Mouse (Mus musculus) CH12.LX (cell line): ENCODE results near the gene Prps1l1.

ENCODE experiments used
- BHLHE40 ChIP-seq: IDR thresholded peaks from 2 replicates; pipeline ENCODE4 v1.6.1; 2011; ENCODE audit warnings: mild to moderate bottlenecking, low read depth, low read length, improper control_type of control experiment
- EP300 ChIP-seq: IDR thresholded peaks from 2 replicates; pipeline ENCODE4 v1.6.1; 2011; ENCODE audit warnings: low read length, improper control_type of control experiment
- JUN ChIP-seq: IDR thresholded peaks from 2 replicates; pipeline ENCODE4 v1.6.1; 2011; ENCODE audit warnings: low read depth, mild to moderate bottlenecking, low read length, improper control_type of control experiment, moderate library complexity; ENCODE audit not compliant: insufficient read depth
- MAFK ChIP-seq: IDR thresholded peaks from 2 replicates; pipeline ENCODE4 v1.6.1; 2011; ENCODE audit warnings: low read length, improper control_type of control experiment; ENCODE audit not compliant: insufficient replicate concordance
- NRF1 ChIP-seq: IDR thresholded peaks from 2 replicates; pipeline ENCODE4 v1.6.1; 2014; ENCODE audit warnings: low read depth, mild to moderate bottlenecking, inconsistent platforms, low read length, improper control_type of control experiment, moderate library complexity
- TBP ChIP-seq: conservative IDR thresholded peaks from 2 replicates; pipeline ENCODE4 v1.6.1; 2011; ENCODE audit warnings: low read depth, low read length, improper control_type of control experiment

- TF ChIP-seq JUN (no peak), BHLHE40 (no peak), NRF1 (no peak), MAFK (no peak), TBP (no peak), EP300 (no peak)
Measured at GRCm38 (mm10) chr12:34984461-34984860, at the start of gene Prps1l1.
